Mouse (Mus musculus): ENCODE data around the gene St6galnac3. TPM values are rescaled to one million over a fixed set of nuclear protein-coding genes. Genes with fewer than 3 reads are reported as not detected.

Gene St6galnac3
- polyA plus RNA-seq, 1 experiment: 3.2 TPM

GRCm38 (mm10) chr3:153463849-153464248 is 261.1 kb downstream of the St6galnac3 start:
- WGBS: 77% methylated on average over 6 of the region's 6 CpGs
- DNase-seq: no peak
- Histone ChIP-seq H3K36me3 (ENCODE audit: control insufficient read depth, insufficient read depth, low read length) (no peaks in the 10 kb centered on the region), H3K4me1 (ENCODE audit: control insufficient read depth, insufficient read depth, low read length) (no peaks in the 10 kb centered on the region), H3K4me3 (ENCODE audit: insufficient read depth, low read depth, low read length) (no peak overlapping the region), H3K27ac (ENCODE audit: insufficient read depth, low read depth, low read length) (no peak overlapping the region), H3K27me3 (replicated peaks; ENCODE audit: control insufficient read depth, insufficient read depth, low read length) (no peaks in the 10 kb centered on the region)
- TF ChIP-seq CTCF (conservative IDR thresholded peaks at IDR 0.05; ENCODE audit: insufficient read depth, insufficient read length, low read depth, low read length) (no peak), POLR2A (IDR thresholded peaks at IDR 0.05; ENCODE audit: low read depth, low read length) (no peak)

- H3K36me3 ChIP-seq (ENCODE audit: control insufficient read depth, insufficient read depth, low read length): no peaks in the 10 kb centered on the region
- no peak overlapping the region for H3K4me3 ChIP-seq (ENCODE audit: insufficient read depth, low read depth, low read length)
- no peak for DNase-seq
- TF ChIP-seq CTCF (conservative IDR thresholded peaks at IDR 0.05; ENCODE audit: insufficient read depth, insufficient read length, low read depth, low read length) (no peak), POLR2A (IDR thresholded peaks at IDR 0.05; ENCODE audit: low read depth, low read length) (no peak)
- H3K27me3 ChIP-seq (replicated peaks; ENCODE audit: control insufficient read depth, insufficient read depth, low read length): no peaks in the 10 kb centered on the region
- WGBS: 97% methylated on average over 4 of the region's 4 CpGs
- no peaks in the 10 kb centered on the region for H3K4me1 ChIP-seq (ENCODE audit: control insufficient read depth, insufficient read depth, low read length)
- no peak overlapping the region for H3K27ac ChIP-seq (ENCODE audit: insufficient read depth, low read depth, low read length)
These were observed 264.8 kb downstream of the St6galnac3 start for GRCm38 (mm10) chr3:153460173-153460572.

GRCm38 (mm10) chr3:153458593-153458992 is 266.4 kb downstream of the St6galnac3 start:
- H3K4me3 ChIP-seq (ENCODE audit: insufficient read depth, low read depth, low read length): no peak overlapping the region
- WGBS: 82% methylated on average over 3 of the region's 3 CpGs

GRCm38 (mm10) chr3:153457701-153458100 is 267.3 kb downstream of the St6galnac3 start:
- DNase-seq: peak; percentile 72
- 34% methylated on average over 4 of the region's 4 CpGs for WGBS
- no peak for TF ChIP-seq POLR2A (IDR thresholded peaks at IDR 0.05; ENCODE audit: low read depth, low read length)
- TF ChIP-seq CTCF (conservative IDR thresholded peaks at IDR 0.05; ENCODE audit: insufficient read depth, insufficient read length, low read depth, low read length): no peak
- no peak overlapping the region for H3K27ac ChIP-seq (ENCODE audit: insufficient read depth, low read depth, low read length)
- H3K4me3 ChIP-seq (ENCODE audit: insufficient read depth, low read depth, low read length): no peak overlapping the region
- H3K4me1 ChIP-seq (ENCODE audit: control insufficient read depth, insufficient read depth, low read length): no peaks in the 10 kb centered on the region
- no peaks in the 10 kb centered on the region for H3K27me3 ChIP-seq (replicated peaks; ENCODE audit: control insufficient read depth, insufficient read depth, low read length)
- H3K36me3 ChIP-seq (ENCODE audit: control insufficient read depth, insufficient read depth, low read length): no peaks in the 10 kb centered on the region

More at GRCm38 (mm10) chr3:153458593-153458992, 266.4 kb downstream of the St6galnac3 start:
- TF ChIP-seq POLR2A (IDR thresholded peaks at IDR 0.05; ENCODE audit: low read depth, low read length) (no peak), CTCF (conservative IDR thresholded peaks at IDR 0.05; ENCODE audit: insufficient read depth, insufficient read length, low read depth, low read length) (no peak)
- no peaks in the 10 kb centered on the region for H3K4me1 ChIP-seq (ENCODE audit: control insufficient read depth, insufficient read depth, low read length)
- peak; percentile 5 for DNase-seq
- H3K36me3 ChIP-seq (ENCODE audit: control insufficient read depth, insufficient read depth, low read length): no peaks in the 10 kb centered on the region
- no peak overlapping the region for H3K27ac ChIP-seq (ENCODE audit: insufficient read depth, low read depth, low read length)
- H3K27me3 ChIP-seq (replicated peaks; ENCODE audit: control insufficient read depth, insufficient read depth, low read length): no peaks in the 10 kb centered on the region

GRCm38 (mm10) chr3:153457203-153457602 is 267.8 kb downstream of the St6galnac3 start:
- peak; percentile 26 for DNase-seq
- 64% methylated on average over 2 of the region's 2 CpGs for WGBS
- TF ChIP-seq POLR2A (IDR thresholded peaks at IDR 0.05; ENCODE audit: low read depth, low read length) (no peak), CTCF (conservative IDR thresholded peaks at IDR 0.05; ENCODE audit: insufficient read depth, insufficient read length, low read depth, low read length) (no peak)
- Histone ChIP-seq H3K27me3 (replicated peaks; ENCODE audit: control insufficient read depth, insufficient read depth, low read length) (no peaks in the 10 kb centered on the region), H3K4me1 (ENCODE audit: control insufficient read depth, insufficient read depth, low read length) (no peaks in the 10 kb centered on the region), H3K36me3 (ENCODE audit: control insufficient read depth, insufficient read depth, low read length) (no peaks in the 10 kb centered on the region), H3K27ac (ENCODE audit: insufficient read depth, low read depth, low read length) (no peak overlapping the region), H3K4me3 (ENCODE audit: insufficient read depth, low read depth, low read length) (no peak overlapping the region)

GRCm38 (mm10) chr3:153456227-153456626 is 268.7 kb downstream of the St6galnac3 start:
- no peak overlapping the region for H3K27ac ChIP-seq (ENCODE audit: insufficient read depth, low read depth, low read length)
- no peaks in the 10 kb centered on the region for H3K36me3 ChIP-seq (ENCODE audit: control insufficient read depth, insufficient read depth, low read length)
- no peak for DNase-seq
- TF ChIP-seq POLR2A (IDR thresholded peaks at IDR 0.05; ENCODE audit: low read depth, low read length) (no peak), CTCF (conservative IDR thresholded peaks at IDR 0.05; ENCODE audit: insufficient read depth, insufficient read length, low read depth, low read length) (no peak)
- H3K4me1 ChIP-seq (ENCODE audit: control insufficient read depth, insufficient read depth, low read length): no peaks in the 10 kb centered on the region
- WGBS: 80% methylated on average over 5 of the region's 5 CpGs
- H3K4me3 ChIP-seq (ENCODE audit: insufficient read depth, low read depth, low read length): no peak overlapping the region
- H3K27me3 ChIP-seq (replicated peaks; ENCODE audit: control insufficient read depth, insufficient read depth, low read length): no peaks in the 10 kb centered on the region

GRCm38 (mm10) chr3:153453127-153454049 is 271.6 kb downstream of the St6galnac3 start:
- Histone ChIP-seq H3K36me3 (ENCODE audit: control insufficient read depth, insufficient read depth, low read length) (no peaks in the 10 kb centered on the region), H3K4me3 (ENCODE audit: insufficient read depth, low read depth, low read length) (no peak overlapping the region), H3K27ac (ENCODE audit: insufficient read depth, low read depth, low read length) (no peak overlapping the region), H3K4me1 (ENCODE audit: control insufficient read depth, insufficient read depth, low read length) (no peaks in the 10 kb centered on the region), H3K27me3 (replicated peaks; ENCODE audit: control insufficient read depth, insufficient read depth, low read length) (no peaks in the 10 kb centered on the region)
- WGBS: 88% methylated on average over 7 of the region's 7 CpGs
- DNase-seq: no peak
- no peak for TF ChIP-seq POLR2A (IDR thresholded peaks at IDR 0.05; ENCODE audit: low read depth, low read length)
- TF ChIP-seq CTCF (conservative IDR thresholded peaks at IDR 0.05; ENCODE audit: insufficient read depth, insufficient read length, low read depth, low read length): no peak
